Mouse (Mus musculus): ENCODE measurements around the gene Cnnm4.

DNA sequence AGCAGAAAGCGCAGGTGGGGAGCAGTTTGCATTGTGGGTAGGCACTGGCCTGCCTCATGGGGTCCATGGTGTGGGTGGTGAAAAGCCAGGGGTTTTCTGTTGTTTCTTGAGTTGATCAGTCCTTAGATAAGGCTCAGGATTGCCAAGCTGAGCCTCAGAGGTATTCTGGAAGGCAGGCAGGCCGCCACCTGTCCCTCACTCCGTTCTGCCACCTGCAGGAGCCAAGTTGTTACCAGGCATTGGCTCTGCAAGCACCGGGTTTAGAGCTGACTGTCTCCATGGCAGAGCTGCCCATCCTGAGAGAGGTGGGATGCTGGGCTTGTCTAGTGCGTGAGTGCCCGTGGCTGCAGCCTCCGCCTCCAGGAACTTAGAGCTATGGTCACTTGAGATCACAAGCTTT, 50.8 kb downstream of the Cnnm4 start:
- TF ChIP-seq EP300 (IDR thresholded peaks at IDR 0.05; ENCODE audit: low read length) = no peak
- TF ChIP-seq KAT2A (IDR thresholded peaks at IDR 0.05; ENCODE audit: insufficient replicate concordance, low read length) = no peak
- TF ChIP-seq MAZ (IDR thresholded peaks at IDR 0.05; ENCODE audit: low read depth, low read length) = no peak
- no peak for TF ChIP-seq MXI1 (IDR thresholded peaks at IDR 0.05; ENCODE audit: low read depth, low read length)
